Mouse (Mus musculus): ENCODE data around the gene Cd72. TPM values are rescaled to one million over a fixed set of nuclear protein-coding genes. Genes with fewer than 3 reads are reported as not detected.

The Cd72 gene
- total and polyA plus RNA-seq, 3 experiments, result 24.0 to 61.4 (median 55.9) TPM

DNA sequence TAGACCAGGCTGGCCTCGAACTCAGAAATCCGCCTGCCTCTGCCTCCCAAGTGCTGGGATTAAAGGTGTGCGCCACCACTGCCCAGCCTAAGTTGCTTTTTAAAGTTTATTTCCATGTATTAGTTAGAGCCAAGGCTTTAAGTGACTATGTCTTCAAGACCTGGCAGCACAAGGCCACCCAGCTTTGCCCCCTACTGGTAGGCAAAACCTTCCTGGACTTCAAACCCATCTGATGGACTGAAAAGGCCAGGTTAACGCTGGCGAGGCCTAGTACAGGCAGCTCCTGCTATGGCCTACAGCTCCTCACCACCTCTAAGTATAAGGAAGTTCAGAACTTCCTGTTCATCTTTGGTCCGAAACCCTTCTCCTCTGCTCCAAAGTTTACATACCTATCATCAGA is 22.2 kb upstream of the Cd72 start:
- H3K4me3 ChIP-seq (replicated peaks in 1 of 3; ENCODE audit: low read depth in 2 of 3, low read length in 2 of 3, poor library complexity in 1 of 3), result no peak overlapping the region
- H3K9ac ChIP-seq (ENCODE audit: insufficient read depth, low read depth), result no peak overlapping the region
- no peak for TF ChIP-seq NRF1 (IDR thresholded peaks at IDR 0.05; ENCODE audit: low read depth, low read length)
- TF ChIP-seq BHLHE40 (IDR thresholded peaks at IDR 0.05; ENCODE audit: low read depth, low read length), result no peak
- no peak for TF ChIP-seq MXI1 (IDR thresholded peaks at IDR 0.05; ENCODE audit: low read depth, low read length)
- TF ChIP-seq CHD2 (IDR thresholded peaks at IDR 0.05; ENCODE audit: low read length), result no peak
- TF ChIP-seq PAX5 (IDR thresholded peaks at IDR 0.05; ENCODE audit: low read length), result no peak
- TF ChIP-seq MAFK (IDR thresholded peaks at IDR 0.05; ENCODE audit: insufficient replicate concordance, low read length), result no peak
- TF ChIP-seq ETS1 (conservative IDR thresholded peaks at IDR 0.05; ENCODE audit: low read depth, low read length), result no peak
- TF ChIP-seq SMC3 (IDR thresholded peaks at IDR 0.05; ENCODE audit: low read depth, low read length), result peak; percentile 50
- TF ChIP-seq ZNF384 (IDR thresholded peaks at IDR 0.05; ENCODE audit: low read depth, low read length), result no peak
- peak; percentile 40 to 67; a peak in 2 of 4 replicates for TF ChIP-seq CTCF (conservative IDR thresholded peaks at IDR 0.05 in 1 of 2, IDR thresholded peaks at IDR 0.05 in 1 of 2; ENCODE audit: low read depth in 2 of 2, low read length in 2 of 2)
- TF ChIP-seq POLR2AphosphoS2 (IDR thresholded peaks at IDR 0.05; ENCODE audit: low read depth, low read length), result no peak
- no peak for TF ChIP-seq MAX (IDR thresholded peaks at IDR 0.05; ENCODE audit: low read length)
- TF ChIP-seq RAD21 (IDR thresholded peaks at IDR 0.05; ENCODE audit: low read depth, low read length), result peak; percentile 37
- in situ Hi-C loops (cut with MboI; ENCODE audit: low pct_ligation_motif_present, low pct_unique_long_range_greater_than_20kb, low sequenced_read_pairs), result no loop called here
- no peaks in the 10 kb centered on the region for H3K27me3 ChIP-seq (replicated peaks)
- H3K27ac ChIP-seq (ENCODE audit: insufficient read depth, low read depth), result no peak overlapping the region
- no peaks in the 10 kb centered on the region for H3K79me2 ChIP-seq (replicated peaks; ENCODE audit: control insufficient read depth, extremely low read depth, insufficient read depth, poor library complexity, severe bottlenecking)
- no peaks in the 10 kb centered on the region for H3K36me3 ChIP-seq (replicated peaks in 1 of 2; ENCODE audit: control insufficient read depth in 1 of 2, insufficient read depth in 1 of 2, low read length in 1 of 2)
- H3K4me1 ChIP-seq (ENCODE audit: control insufficient read depth in 1 of 2, insufficient read depth in 2 of 2), result peaks cover 10 to 49% of the 10 kb centered on the region in 2 experiments
- H3K9me3 ChIP-seq (replicated peaks; ENCODE audit: low read length), result no peaks in the 10 kb centered on the region
- DNase-seq (ENCODE audit: extremely low read depth), result peak; percentile 51
- H3K4me2 ChIP-seq (ENCODE audit: insufficient read depth, low read depth, poor library complexity, severe bottlenecking), result no peak overlapping the region
- dilution Hi-C loops (cut with MboI; ENCODE audit: extremely low pct_ligation_motif_present, extremely low pct_unique_long_range_greater_than_20kb, low sequenced_read_pairs), result no loop called here

DNA sequence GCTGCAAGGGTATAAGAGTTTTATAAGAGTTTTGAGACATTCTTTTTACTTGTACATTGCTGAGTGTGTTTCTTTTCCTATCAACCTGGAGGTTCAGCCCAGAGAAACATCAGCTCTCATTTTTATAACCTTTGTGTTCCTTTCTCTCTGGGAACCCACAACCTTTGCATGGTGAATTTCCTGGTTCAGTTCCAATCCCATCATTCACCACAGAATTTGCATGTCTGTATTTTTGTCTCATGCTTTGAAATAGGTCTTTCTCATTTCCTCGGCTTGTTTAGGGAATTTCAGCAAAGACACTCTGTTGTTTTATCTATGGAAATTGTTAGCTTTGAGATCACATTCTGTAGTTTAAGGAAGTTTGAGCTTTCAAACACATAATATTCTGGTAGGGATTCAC is 19.2 kb upstream of the Cd72 start:
- Histone ChIP-seq H3K4me1 (ENCODE audit: control insufficient read depth in 1 of 2, insufficient read depth in 2 of 2) (peaks cover 10 to 40% of the 10 kb centered on the region in 2 experiments), H3K4me2 (ENCODE audit: insufficient read depth, low read depth, poor library complexity, severe bottlenecking) (peak overlapping the region; percentile 25; the same call in 1 of the 2 replicates), H3K27me3 (replicated peaks) (no peaks in the 10 kb centered on the region), H3K36me3 (replicated peaks in 1 of 2; ENCODE audit: control insufficient read depth in 1 of 2, insufficient read depth in 1 of 2, low read length in 1 of 2) (no peaks in the 10 kb centered on the region), H3K9me3 (replicated peaks; ENCODE audit: low read length) (peaks cover 9% of the 10 kb centered on the region), H3K4me3 (replicated peaks in 1 of 3; ENCODE audit: low read depth in 2 of 3, low read length in 2 of 3, poor library complexity in 1 of 3) (no peak overlapping the region), H3K9ac (ENCODE audit: insufficient read depth, low read depth) (no peak overlapping the region), H3K27ac (ENCODE audit: insufficient read depth, low read depth) (no peak overlapping the region), H3K79me2 (replicated peaks; ENCODE audit: control insufficient read depth, extremely low read depth, insufficient read depth, poor library complexity, severe bottlenecking) (no peaks in the 10 kb centered on the region)
- DNase-seq (ENCODE audit: extremely low read depth), result peak; percentile 79
- no peak for TF ChIP-seq POLR2AphosphoS2 (IDR thresholded peaks at IDR 0.05; ENCODE audit: low read depth, low read length)
- TF ChIP-seq KAT2A (IDR thresholded peaks at IDR 0.05; ENCODE audit: insufficient replicate concordance, low read length), result no peak
- no peak for TF ChIP-seq MAX (IDR thresholded peaks at IDR 0.05; ENCODE audit: low read length)
- peak; percentile 86 for TF ChIP-seq MAFK (IDR thresholded peaks at IDR 0.05; ENCODE audit: insufficient replicate concordance, low read length)
- no peak for TF ChIP-seq PAX5 (IDR thresholded peaks at IDR 0.05; ENCODE audit: low read length)
- TF ChIP-seq ELF1 (IDR thresholded peaks at IDR 0.05; ENCODE audit: low read depth, low read length), result peak; percentile 27; the same call in 1 of the 2 replicates
- TF ChIP-seq EP300 (IDR thresholded peaks at IDR 0.05; ENCODE audit: low read length), result peak; percentile 86
- TF ChIP-seq HCFC1 (IDR thresholded peaks at IDR 0.05; ENCODE audit: low read depth, low read length), result no peak
- no peak for TF ChIP-seq JUND (conservative IDR thresholded peaks at IDR 0.05; ENCODE audit: low read depth, low read length)
- TF ChIP-seq NRF1 (IDR thresholded peaks at IDR 0.05; ENCODE audit: low read depth, low read length), result no peak
- no peak for TF ChIP-seq JUN (IDR thresholded peaks at IDR 0.05; ENCODE audit: insufficient read depth, low read depth, low read length)
- peak; percentile 83 for TF ChIP-seq MEF2A (IDR thresholded peaks at IDR 0.05; ENCODE audit: borderline replicate concordance, low read depth, low read length)
- peak; percentile 73 for TF ChIP-seq IRF4 (IDR thresholded peaks at IDR 0.05; ENCODE audit: low read depth, low read length)
- TF ChIP-seq ETS1 (conservative IDR thresholded peaks at IDR 0.05; ENCODE audit: low read depth, low read length), result peak; percentile 60
- TF ChIP-seq CTCF (conservative IDR thresholded peaks at IDR 0.05 in 1 of 2, IDR thresholded peaks at IDR 0.05 in 1 of 2; ENCODE audit: low read depth in 2 of 2, low read length in 2 of 2), result no peak
- TF ChIP-seq CHD2 (IDR thresholded peaks at IDR 0.05; ENCODE audit: low read length), result no peak
- TF ChIP-seq RAD21 (IDR thresholded peaks at IDR 0.05; ENCODE audit: low read depth, low read length), result no peak
- TF ChIP-seq BHLHE40 (IDR thresholded peaks at IDR 0.05; ENCODE audit: low read depth, low read length), result peak; percentile 78
- TF ChIP-seq TBP (conservative IDR thresholded peaks at IDR 0.05; ENCODE audit: low read depth, low read length), result no peak
- TF ChIP-seq TCF12 (IDR thresholded peaks at IDR 0.05; ENCODE audit: low read depth, low read length), result peak; percentile 50; the same call in 1 of the 2 replicates
- no peak for TF ChIP-seq GABPA (IDR thresholded peaks at IDR 0.05; ENCODE audit: insufficient replicate concordance, low read depth, low read length)
- in situ Hi-C loops (cut with MboI; ENCODE audit: low pct_ligation_motif_present, low pct_unique_long_range_greater_than_20kb, low sequenced_read_pairs) (no loop called here), dilution Hi-C loops (cut with MboI; ENCODE audit: extremely low pct_ligation_motif_present, extremely low pct_unique_long_range_greater_than_20kb, low sequenced_read_pairs) (no loop called here)
